Mouse (Mus musculus) heart, embryonic 11.5 days (tissue): ENCODE data around the gene Chtf18. TPM values are rescaled to one million over a fixed set of nuclear protein-coding genes. Genes with fewer than 3 reads are reported as not detected.

ENCODE experiments used
- ATAC-seq: fragments of 200-750 bp; cut with Nextera tagmentation; replicated peaks from 2 replicates; pipeline ENCODE4 v1.8.0; 2017; ENCODE audit warnings: moderate library complexity; ENCODE audit not compliant: insufficient number of reproducible peaks, low FRiP score, low TSS enrichment
- H3K27ac ChIP-seq: fragments of 300-500 bp; sonication (generic); 2 replicates; pipeline ENCODE4 v1.5.1; 2014; ENCODE audit warnings: mild to moderate bottlenecking, low read depth, low read length
- H3K27me3 ChIP-seq: fragments of 300-500 bp; sonication (generic); 2 replicates; pipeline ENCODE4 v1.6.1; 2014; ENCODE audit warnings: mild to moderate bottlenecking, low read length, mixed read lengths; ENCODE audit not compliant: control insufficient read depth, insufficient read depth
- H3K36me3 ChIP-seq: fragments of 300-500 bp; sonication (generic); 2 replicates; pipeline ENCODE4 v1.6.1; 2014; ENCODE audit warnings: mild to moderate bottlenecking, low read length, moderate library complexity, mixed read lengths; ENCODE audit not compliant: control insufficient read depth, insufficient read depth
- H3K4me1 ChIP-seq: fragments of 300-500 bp; sonication (generic); 2 replicates; pipeline ENCODE4 v1.6.1; 2014; ENCODE audit warnings: low read length; ENCODE audit not compliant: control insufficient read depth, insufficient read depth
- H3K4me2 ChIP-seq: fragments of 300-500 bp; sonication (generic); 2 replicates; pipeline ENCODE4 v1.6.1; 2014; ENCODE audit warnings: mild to moderate bottlenecking, moderate library complexity
- H3K4me3 ChIP-seq: fragments of 300-500 bp; sonication (generic); 2 replicates; pipeline ENCODE4 v1.5.1; 2014; ENCODE audit warnings: low read depth, low read length
- H3K9ac ChIP-seq: fragments of 300-500 bp; sonication (generic); 2 replicates; pipeline ENCODE4 v1.6.1; 2014; ENCODE audit warnings: mild to moderate bottlenecking, low read depth, low read length, moderate library complexity
- H3K9me3 ChIP-seq: fragments of 300-500 bp; sonication (generic); replicated peaks from 2 replicates; pipeline ENCODE4 v1.6.1; 2016; ENCODE audit warnings: low read length; ENCODE audit not compliant: control insufficient read depth
- WGBS: fragments of 180-500 bp; shearing (Covaris S2); extraction: QIAGEN DNeasy Blood & Tissue Kit; methylation state at CpG from one replicate; pipeline ENCODE4 v1.1.7; 2014; ENCODE audit not compliant: insufficient replicate concordance; 5-methylcytosine and 5-hydroxymethylcytosine counted together
- polyA plus RNA-seq: library from polyadenylated mRNA; unstranded; fragments of >200 nt; fragmentation: Nextera tagmentation; extraction: Ambion mirVana; gene quantifications from 2 replicates; pipeline ENCODE4 v1.2.1, GENCODE M21; 2014

Gene Chtf18
- 12.6 and 12.8 TPM in 2 replicates for polyA plus RNA-seq

DNA sequence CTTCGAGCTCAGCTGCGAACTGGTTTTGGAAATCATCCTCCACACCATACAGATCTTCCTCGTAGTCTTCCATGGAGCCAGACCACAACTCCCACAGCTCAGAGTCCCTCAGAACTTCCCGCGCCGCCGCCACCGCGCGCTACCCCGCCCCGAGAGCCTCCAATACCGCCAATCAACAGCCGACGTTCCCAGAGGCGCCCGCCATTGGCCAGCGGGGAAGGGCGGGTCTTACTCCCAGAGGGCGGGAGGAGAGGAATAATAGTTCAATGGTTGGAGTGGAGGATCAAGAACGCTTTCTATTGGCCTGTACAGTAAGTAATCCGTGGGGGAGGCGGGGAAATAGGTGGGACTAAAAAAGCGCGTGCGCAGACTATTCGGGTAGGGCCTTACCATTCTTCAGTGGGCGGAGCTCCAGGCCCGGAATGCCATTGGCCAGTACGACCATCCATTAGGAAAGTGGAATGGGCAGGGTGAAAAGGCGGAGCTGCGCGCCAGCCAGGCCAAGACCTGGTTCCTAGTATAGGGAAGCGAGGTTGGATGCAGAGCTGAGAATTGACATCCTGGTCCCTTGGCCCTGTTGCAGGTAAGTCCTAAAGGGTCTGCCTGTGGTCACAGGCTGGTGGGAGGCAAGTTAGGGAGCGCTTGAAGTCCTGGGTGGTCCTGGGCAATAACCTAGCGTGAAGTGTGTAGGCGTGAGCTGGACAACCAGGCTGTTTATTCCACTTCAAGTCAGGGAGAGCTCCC, at the start of gene Chtf18, which contains the start of gene Rpusd1:
Gene Chtf18 (minus strand): TSS at position 155 of the 744 bp plus-strand sequence.
Gene Rpusd1 (plus strand): TSS at position 406 of the 744 bp plus-strand sequence.
- H3K27ac ChIP-seq, result peak within 1 kb of the TSS; percentile 29; the same call in 1 of the 2 replicates
- peaks cover 4% of the 10 kb centered on the region; the same call in 1 of the 2 replicates for H3K36me3 ChIP-seq
- no peaks in the 10 kb centered on the region for H3K9me3 ChIP-seq
- peaks cover 18% of the 10 kb centered on the region for H3K4me1 ChIP-seq
- H3K4me3 ChIP-seq, result peak within 1 kb of the TSS; percentile 71
- under 1% methylated on average over 37 of the region's 37 CpGs for WGBS
- no peaks in the 10 kb centered on the region for H3K27me3 ChIP-seq
- H3K9ac ChIP-seq, result peak within 1 kb of the TSS; percentile 89
- peak within 1 kb of the TSS; percentile 97 for H3K4me2 ChIP-seq
- ATAC-seq, result peak; percentile 94

DNA sequence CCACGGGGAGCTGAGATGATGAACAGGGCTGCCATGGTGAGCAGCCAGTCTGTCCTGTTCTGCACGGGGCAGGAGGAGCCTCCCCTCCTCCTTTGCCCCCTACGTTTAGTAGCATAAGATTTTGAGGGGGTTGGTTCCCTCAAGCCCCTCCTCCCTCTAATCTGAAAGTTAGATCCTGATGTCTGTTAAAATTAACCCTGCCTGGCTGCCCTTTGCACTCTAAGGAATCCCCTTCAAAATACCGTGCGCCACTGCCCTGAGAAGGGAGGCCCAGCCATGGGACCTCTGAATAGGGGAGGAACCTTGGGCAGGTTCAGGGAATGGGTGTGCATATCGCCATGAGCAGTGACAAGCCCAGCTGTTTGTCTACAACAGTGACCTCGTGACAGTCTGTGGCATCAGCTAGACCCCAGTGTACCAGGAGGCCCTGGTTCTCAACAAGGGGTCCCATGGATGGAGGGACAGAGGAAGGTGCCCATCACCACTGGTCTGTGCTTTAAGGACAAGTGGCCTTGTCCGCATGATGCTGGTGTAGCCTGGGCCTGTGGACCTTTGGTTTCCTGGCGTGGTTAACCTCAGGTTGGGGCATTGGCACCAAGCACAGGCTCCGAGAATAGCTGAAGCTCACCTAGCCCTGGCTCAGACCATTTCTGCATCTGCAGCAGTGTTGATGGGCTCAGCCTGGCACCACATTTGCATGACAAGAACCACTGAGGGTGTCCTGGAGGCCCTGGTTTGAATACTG, 48.3 kb upstream of the Chtf18 start:
- no peak overlapping the region for H3K4me2 ChIP-seq
- ATAC-seq, result no peak
- WGBS, result 82% methylated on average over 10 of the region's 10 CpGs

DNA sequence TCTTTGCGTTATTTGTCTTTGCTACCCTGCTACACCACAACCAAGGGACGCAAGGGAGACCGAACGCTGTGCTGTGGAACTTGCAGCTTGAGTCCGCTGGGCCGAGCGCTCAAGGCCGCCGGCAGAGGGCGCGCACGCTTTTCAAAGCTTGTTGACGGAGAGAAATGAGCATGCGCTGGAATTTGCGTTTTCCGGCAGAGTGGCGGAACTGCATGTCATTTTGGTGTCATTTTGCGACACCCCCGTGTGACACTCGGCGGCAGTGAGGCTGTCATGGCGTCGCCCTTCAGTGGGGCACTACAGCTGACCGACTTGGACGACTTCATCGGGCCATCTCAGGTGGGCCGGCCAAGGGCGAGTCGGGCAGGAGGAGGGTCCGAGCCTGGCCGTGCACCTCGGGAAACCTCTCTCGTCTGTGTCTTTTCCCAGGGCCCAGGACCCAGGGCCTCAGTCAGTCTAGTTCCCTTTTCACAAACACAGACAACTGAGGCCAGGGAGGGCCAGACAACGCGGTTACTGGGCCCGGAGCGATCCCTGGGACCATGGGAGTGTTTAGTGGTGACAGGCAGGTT, 46.4 kb upstream of the Chtf18 start, which contains the start of gene Narfl:
Gene Narfl (plus strand): TSS at position 228 of the 572 bp plus-strand sequence.
- H3K36me3 ChIP-seq, result 0 out of 2 replicates have a peak, but pooled peaks cover 2% of the 10 kb centered on the region
- peak within 1 kb of the TSS; percentile 88 for H3K4me3 ChIP-seq
- peak; percentile 69; the same call in 1 of the 2 replicates for ATAC-seq
- H3K4me1 ChIP-seq, result peaks cover 6% of the 10 kb centered on the region
- peak within 1 kb of the TSS; percentile 92 for H3K9ac ChIP-seq
- WGBS, result under 1% methylated on average over 37 of the region's 37 CpGs
- peaks cover 5% of the 10 kb centered on the region; the same call in 1 of the 2 replicates for H3K27me3 ChIP-seq
- peak within 1 kb of the TSS; percentile 94 for H3K4me2 ChIP-seq
- no peaks in the 10 kb centered on the region for H3K9me3 ChIP-seq
- no peak within 1 kb of the TSS for H3K27ac ChIP-seq

More for the DNA sequence above, 48.3 kb upstream of the Chtf18 start:
- Histone ChIP-seq H3K4me3 (no peak overlapping the region), H3K4me1 (peaks cover 6% of the 10 kb centered on the region), H3K27ac (no peak overlapping the region), H3K36me3 (0 out of 2 replicates have a peak, but pooled peaks cover 2% of the 10 kb centered on the region), H3K27me3 (no peaks in the 10 kb centered on the region), H3K9me3 (no peaks in the 10 kb centered on the region), H3K9ac (no peak overlapping the region)

DNA sequence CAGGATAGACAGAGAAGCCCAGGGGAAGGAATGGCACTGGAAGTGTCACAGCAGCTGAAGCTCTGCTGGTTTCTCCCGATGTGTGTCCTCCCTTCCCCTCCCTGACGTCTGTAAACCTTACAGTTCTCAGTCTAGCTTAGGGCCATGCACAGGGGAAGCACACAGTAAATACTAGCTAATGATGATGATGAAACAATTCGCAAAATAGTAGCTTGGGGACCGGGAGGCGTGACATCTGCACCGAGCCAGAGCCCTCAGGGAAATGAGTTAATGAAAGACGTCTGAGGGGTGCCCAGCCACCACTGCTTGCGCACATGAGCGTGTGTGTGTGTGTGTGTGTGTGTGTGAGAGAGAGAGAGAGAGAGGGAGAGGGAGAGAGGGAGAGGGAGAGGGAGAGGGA, 42.1 kb upstream of the Chtf18 start:
- ATAC-seq, result no peak
- no peak overlapping the region for H3K4me3 ChIP-seq
- peaks cover 7% of the 10 kb centered on the region for H3K27me3 ChIP-seq
- no peaks in the 10 kb centered on the region for H3K36me3 ChIP-seq
- H3K27ac ChIP-seq, result no peak overlapping the region
- H3K9ac ChIP-seq, result no peak overlapping the region
- no peaks in the 10 kb centered on the region for H3K9me3 ChIP-seq
- no peak overlapping the region for H3K4me2 ChIP-seq
- 65% methylated on average over 9 of the region's 9 CpGs for WGBS
- H3K4me1 ChIP-seq, result peaks cover 3% of the 10 kb centered on the region

DNA sequence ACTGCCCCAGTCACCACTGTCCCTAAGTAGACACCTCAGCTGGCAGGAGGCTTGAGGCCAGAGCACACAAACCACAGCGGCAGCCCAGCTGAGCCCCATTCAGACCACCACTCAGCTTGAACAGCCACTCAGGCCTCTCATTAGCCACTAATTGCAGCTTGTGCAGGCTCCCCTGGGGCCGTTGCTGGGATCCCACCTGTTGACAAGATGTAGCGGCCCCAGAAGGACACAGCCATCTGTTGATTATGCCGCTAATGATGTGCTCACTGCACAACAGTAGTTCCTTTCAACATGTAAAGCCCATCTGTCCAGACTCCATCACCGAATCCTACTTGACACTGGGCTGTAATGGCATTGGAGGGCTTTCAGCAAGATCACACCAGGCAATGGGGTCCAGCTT, 38.7 kb upstream of the Chtf18 start:
- WGBS, result 64% methylated on average over 5 of the region's 5 CpGs
- Histone ChIP-seq H3K9me3 (no peaks in the 10 kb centered on the region), H3K36me3 (no peaks in the 10 kb centered on the region), H3K4me1 (no peaks in the 10 kb centered on the region), H3K4me3 (no peak overlapping the region), H3K9ac (no peak overlapping the region), H3K4me2 (no peak overlapping the region), H3K27me3 (peaks cover 7% of the 10 kb centered on the region), H3K27ac (no peak overlapping the region)
- ATAC-seq, result no peak

DNA sequence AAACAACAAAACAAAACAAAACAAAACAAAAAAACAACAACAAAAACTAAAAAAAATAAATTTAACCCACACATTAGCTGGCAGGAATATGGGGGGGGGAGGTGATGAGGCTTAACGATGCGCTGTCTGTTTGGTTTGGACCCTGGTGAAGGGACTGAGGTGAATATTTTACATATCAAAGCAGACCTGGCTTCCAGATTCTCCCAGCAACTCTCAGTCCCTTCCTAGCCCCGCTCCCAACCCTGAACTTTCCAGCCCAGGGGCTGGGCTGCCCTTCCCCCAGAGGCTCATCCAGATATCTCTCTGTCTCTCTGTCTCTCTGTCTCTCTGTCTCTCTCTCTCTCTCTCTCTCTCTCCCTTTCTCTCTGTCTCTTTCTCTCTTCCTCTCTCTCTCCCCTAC, 35.4 kb upstream of the Chtf18 start:
- WGBS, result 35% methylated on average over 3 of the region's 3 CpGs
- no peak for ATAC-seq
- H3K27me3 ChIP-seq, result peaks cover 2% of the 10 kb centered on the region; the same call in 1 of the 2 replicates

DNA sequence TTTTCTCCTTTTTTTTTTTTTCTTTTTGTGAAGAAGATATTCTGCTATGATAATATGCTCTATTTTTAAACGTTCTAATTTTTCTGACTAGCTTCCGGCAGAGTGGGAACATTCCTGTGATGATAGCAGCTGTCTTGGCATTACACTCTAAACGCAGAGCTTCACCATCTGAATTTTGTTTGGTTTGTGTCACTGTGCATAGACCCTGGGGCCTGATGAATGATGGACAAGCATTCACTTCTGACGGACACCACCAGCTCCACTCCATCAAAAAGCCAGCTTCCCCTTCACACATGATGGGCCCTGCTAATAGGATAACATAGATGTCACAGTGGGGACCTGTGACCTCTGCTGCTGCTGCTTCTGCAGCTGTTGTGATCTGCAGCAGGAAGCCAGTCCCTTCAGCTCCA, 34.3 kb upstream of the Chtf18 start:
- H3K4me1 ChIP-seq, result no peaks in the 10 kb centered on the region
- peaks cover 2% of the 10 kb centered on the region; the same call in 1 of the 2 replicates for H3K27me3 ChIP-seq
- no peaks in the 10 kb centered on the region for H3K36me3 ChIP-seq
- 43% methylated on average over 4 of the region's 4 CpGs for WGBS
- no peak for ATAC-seq
- H3K4me3 ChIP-seq, result no peak overlapping the region
- H3K27ac ChIP-seq, result no peak overlapping the region
- no peaks in the 10 kb centered on the region for H3K9me3 ChIP-seq
- no peak overlapping the region for H3K4me2 ChIP-seq
- H3K9ac ChIP-seq, result no peak overlapping the region

More for the DNA sequence above, 35.4 kb upstream of the Chtf18 start:
- Histone ChIP-seq H3K4me1 (no peaks in the 10 kb centered on the region), H3K4me2 (no peak overlapping the region), H3K36me3 (no peaks in the 10 kb centered on the region), H3K4me3 (no peak overlapping the region), H3K27ac (no peak overlapping the region), H3K9me3 (no peaks in the 10 kb centered on the region), H3K9ac (no peak overlapping the region)

DNA sequence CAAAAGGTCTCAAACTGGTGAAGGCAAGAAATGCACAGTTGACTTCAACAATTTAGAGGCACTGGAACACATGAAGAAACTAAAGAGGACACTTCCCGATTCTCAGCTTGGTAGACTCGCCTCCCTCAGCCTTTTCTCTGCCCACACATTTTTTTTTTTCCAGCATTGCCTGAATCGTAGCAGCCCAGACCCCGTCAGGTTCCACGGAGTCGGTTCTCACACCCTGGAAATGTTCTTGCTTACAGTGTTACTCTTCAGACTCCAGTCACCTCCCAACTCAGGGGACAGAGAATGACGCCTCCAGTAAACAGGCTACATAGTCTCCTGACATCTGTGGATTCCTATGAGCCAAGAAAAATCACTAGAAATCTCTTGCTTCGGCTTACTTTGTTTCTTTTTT, 32.9 kb upstream of the Chtf18 start:
- H3K4me3 ChIP-seq, result no peak overlapping the region
- H3K9ac ChIP-seq, result no peak overlapping the region
- H3K4me2 ChIP-seq, result no peak overlapping the region
- H3K36me3 ChIP-seq, result no peaks in the 10 kb centered on the region
- no peak overlapping the region for H3K27ac ChIP-seq
- no peak for ATAC-seq
- peaks cover 4% of the 10 kb centered on the region; the same call in 1 of the 2 replicates for H3K4me1 ChIP-seq
- H3K27me3 ChIP-seq, result no peaks in the 10 kb centered on the region
- 64% methylated on average over 8 of the region's 8 CpGs for WGBS
- H3K9me3 ChIP-seq, result no peaks in the 10 kb centered on the region
